Mouse (Mus musculus) liver, postnatal 0 days (tissue): ENCODE measurements around the gene Stk24. TPM values are rescaled to one million over a fixed set of nuclear protein-coding genes. Genes with fewer than 3 reads are reported as not detected.

Experiments used
- ATAC-seq: fragments of 200-750 bp; cut with Nextera tagmentation; 2 replicates; pipeline ENCODE4 v1.8.0; 2017; ENCODE audit warnings: mild to moderate bottlenecking, moderate library complexity
- DNase-seq: peaks from one replicate; pipeline ENCODE4 v3.0.0-alpha.2; 2016
- H3K27ac ChIP-seq: fragments of 300-500 bp; sonication (generic); 2 replicates; pipeline ENCODE4 v1.5.1; 2014; ENCODE audit warnings: antibody characterized with exemption, moderate library complexity, mild to moderate bottlenecking, low read depth
- H3K27me3 ChIP-seq: fragments of 300-500 bp; sonication (generic); 2 replicates; pipeline ENCODE4 v1.6.1; 2014; ENCODE audit warnings: low read length, control low read depth, mixed read lengths; ENCODE audit not compliant: insufficient read depth
- H3K36me3 ChIP-seq: fragments of 300-500 bp; sonication (generic); replicated peaks from 2 replicates; pipeline ENCODE4 v1.6.1; 2014; ENCODE audit warnings: mild to moderate bottlenecking, control low read depth, low read length, moderate library complexity, mixed read lengths; ENCODE audit not compliant: insufficient read depth
- H3K4me1 ChIP-seq: fragments of 300-500 bp; sonication (generic); 2 replicates; pipeline ENCODE4 v1.6.1; 2014; ENCODE audit warnings: antibody characterized with exemption, mild to moderate bottlenecking, control low read depth; ENCODE audit not compliant: insufficient read depth
- H3K4me2 ChIP-seq: fragments of 300-500 bp; sonication (generic); 2 replicates; pipeline ENCODE4 v1.6.1; 2014; ENCODE audit warnings: low read depth, mild to moderate bottlenecking, low read length, moderate library complexity, mixed read lengths
- H3K4me3 ChIP-seq: fragments of 300-500 bp; sonication (generic); 2 replicates; pipeline ENCODE4 v1.5.1; 2014; ENCODE audit warnings: low read depth, low read length
- H3K9ac ChIP-seq: fragments of 300-500 bp; sonication (generic); replicated peaks from 2 replicates; pipeline ENCODE4 v1.6.1; 2014; ENCODE audit warnings: mild to moderate bottlenecking, moderate library complexity
- H3K9me3 ChIP-seq: fragments of 300-500 bp; sonication (generic); 2 replicates; pipeline ENCODE4 v1.6.1; 2016; ENCODE audit warnings: mild to moderate bottlenecking, control low read depth, low read length, mixed read lengths
- CTCF ChIP-seq: sonication (generic); IDR thresholded peaks from 2 replicates; pipeline ENCODE4 v1.5.1; 2016; ENCODE audit warnings: antibody characterized with exemption, low read depth
- EP300 ChIP-seq: IDR thresholded peaks from 2 replicates; pipeline ENCODE4 v1.6.1; 2016; ENCODE audit warnings: antibody characterized with exemption, low read depth, mild to moderate bottlenecking
- WGBS: fragments of 180-500 bp; shearing (Covaris S2); extraction: QIAGEN DNeasy Blood & Tissue Kit; methylation state at CpG from one replicate; pipeline ENCODE4 v1.1.7; 2014; ENCODE audit not compliant: insufficient replicate concordance; 5-methylcytosine and 5-hydroxymethylcytosine counted together
- polyA plus RNA-seq: library from polyadenylated mRNA; unstranded; fragments of >200 nt; fragmentation: Nextera tagmentation; extraction: Ambion mirVana; gene quantifications from 2 replicates; pipeline ENCODE4 v1.2.1, GENCODE M21; 2015

Stk24 gene
- polyA plus RNA-seq, 1 experiment from 2014 or later: 19.3 TPM

- Histone ChIP-seq H3K27me3 (no peaks in the 10 kb centered on the region), H3K27ac (no peak overlapping the region), H3K36me3 (no peaks in the 10 kb centered on the region), H3K4me2 (no peak overlapping the region), H3K9ac (no peak overlapping the region), H3K9me3 (no peaks in the 10 kb centered on the region), H3K4me1 (no peaks in the 10 kb centered on the region), H3K4me3 (no peak overlapping the region)
- no peak for ATAC-seq
- WGBS: 77% methylated on average over 7 of the region's 7 CpGs
- no peak for DNase-seq
- no peak for TF ChIP-seq EP300
- TF ChIP-seq CTCF: no peak
Measured at GRCm38 (mm10) chr14:121406943-121407342, 27.1 kb upstream of the Stk24 start.

GRCm38 (mm10) chr14:121405546-121405945 lies 25.7 kb upstream of the Stk24 start:
- 40% methylated on average over 15 of the region's 15 CpGs for WGBS
- Histone ChIP-seq H3K9me3 (no peaks in the 10 kb centered on the region), H3K4me3 (no peak overlapping the region; the same call in 1 of the 2 replicates), H3K4me1 (no peaks in the 10 kb centered on the region), H3K27ac (no peak overlapping the region), H3K27me3 (no peaks in the 10 kb centered on the region), H3K36me3 (no peaks in the 10 kb centered on the region), H3K9ac (no peak overlapping the region), H3K4me2 (peak overlapping the region; percentile 53)
- no peak for DNase-seq
- TF ChIP-seq CTCF (no peak), EP300 (no peak)
- no peak for ATAC-seq

- no peaks in the 10 kb centered on the region for H3K9me3 ChIP-seq
- TF ChIP-seq CTCF (no peak), EP300 (no peak)
- H3K4me3 ChIP-seq: no peak overlapping the region; the same call in 1 of the 2 replicates
- H3K4me1 ChIP-seq: no peaks in the 10 kb centered on the region
- H3K4me2 ChIP-seq: peak overlapping the region; percentile 53
- H3K27me3 ChIP-seq: no peaks in the 10 kb centered on the region
- DNase-seq: no peak
- H3K9ac ChIP-seq: no peak overlapping the region
- no peak overlapping the region for H3K27ac ChIP-seq
- no peaks in the 10 kb centered on the region for H3K36me3 ChIP-seq
- 47% methylated on average over 12 of the region's 13 CpGs for WGBS
- 0 out of 2 replicates have a peak, but pooled peaks have one; percentile 33 for ATAC-seq
Measured at GRCm38 (mm10) chr14:121405120-121405519, 25.3 kb upstream of the Stk24 start.

DNA sequence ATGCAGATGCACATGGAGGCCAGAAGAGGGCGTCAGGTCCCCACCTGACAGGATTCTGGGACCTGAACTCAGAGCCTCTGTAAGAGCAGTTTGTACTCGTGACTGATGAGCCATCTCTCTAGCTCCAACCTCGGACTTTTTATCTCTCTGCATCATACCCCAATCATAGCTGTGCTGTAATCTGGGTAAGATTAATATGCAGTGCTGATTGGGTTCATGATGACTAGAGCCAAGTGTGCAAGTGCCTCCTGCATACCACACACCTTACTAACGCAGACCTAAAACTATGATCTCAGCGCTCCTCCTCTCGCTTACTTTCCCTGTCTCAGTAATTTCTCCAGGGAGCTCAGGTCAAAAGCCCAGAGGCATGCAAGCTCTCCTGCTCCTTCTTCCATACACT lies 19.9 kb upstream of the Stk24 start:
- no peak overlapping the region for H3K4me2 ChIP-seq
- TF ChIP-seq EP300 (no peak), CTCF (no peak)
- ATAC-seq: no peak
- WGBS: 89% methylated on average over 6 of the region's 6 CpGs
- no peaks in the 10 kb centered on the region for H3K9me3 ChIP-seq
- no peaks in the 10 kb centered on the region for H3K27me3 ChIP-seq
- H3K9ac ChIP-seq: no peak overlapping the region
- no peak for DNase-seq
- H3K36me3 ChIP-seq: no peaks in the 10 kb centered on the region
- H3K4me1 ChIP-seq: no peaks in the 10 kb centered on the region
- H3K4me3 ChIP-seq: no peak overlapping the region
- H3K27ac ChIP-seq: no peak overlapping the region

DNA sequence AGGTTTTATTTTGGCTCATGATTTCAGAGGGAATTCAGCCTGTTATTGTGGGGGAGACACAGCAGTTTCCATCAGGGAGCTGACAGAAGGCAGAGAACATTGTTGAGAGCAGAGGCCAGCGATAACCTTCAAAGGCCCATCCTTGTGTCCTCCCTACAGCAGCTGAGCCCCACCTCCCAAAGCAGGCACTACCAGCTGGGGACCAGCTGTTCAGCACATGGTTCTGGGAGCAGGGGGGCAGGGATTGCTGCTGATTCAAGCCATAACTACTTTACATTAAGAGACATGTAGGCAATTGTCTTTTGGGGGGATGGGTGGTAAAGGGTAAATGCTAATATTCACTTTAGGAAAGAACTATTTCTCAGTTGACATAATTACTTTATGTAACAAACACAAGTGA lies 17.7 kb upstream of the Stk24 start:
- 96% methylated on average over 1 of the region's 1 CpGs for WGBS
- H3K4me1 ChIP-seq: no peaks in the 10 kb centered on the region
- TF ChIP-seq EP300 (no peak), CTCF (no peak)
- no peak overlapping the region for H3K27ac ChIP-seq
- DNase-seq: no peak
- H3K9ac ChIP-seq: no peak overlapping the region
- no peak for ATAC-seq
- no peaks in the 10 kb centered on the region for H3K9me3 ChIP-seq
- no peak overlapping the region for H3K4me2 ChIP-seq
- no peaks in the 10 kb centered on the region for H3K36me3 ChIP-seq
- no peaks in the 10 kb centered on the region for H3K27me3 ChIP-seq
- no peak overlapping the region for H3K4me3 ChIP-seq

GRCm38 (mm10) chr14:121395125-121395524 lies 15.3 kb upstream of the Stk24 start:
- DNase-seq (no peak), ATAC-seq (no peak)
- no peak overlapping the region for H3K9ac ChIP-seq
- no peaks in the 10 kb centered on the region for H3K27me3 ChIP-seq
- H3K9me3 ChIP-seq: no peaks in the 10 kb centered on the region
- TF ChIP-seq EP300 (no peak), CTCF (no peak)
- H3K4me3 ChIP-seq: no peak overlapping the region
- H3K36me3 ChIP-seq: no peaks in the 10 kb centered on the region
- H3K4me2 ChIP-seq: no peak overlapping the region
- no peaks in the 10 kb centered on the region for H3K4me1 ChIP-seq
- no peak overlapping the region for H3K27ac ChIP-seq
- 80% methylated on average over 4 of the region's 4 CpGs for WGBS

DNA sequence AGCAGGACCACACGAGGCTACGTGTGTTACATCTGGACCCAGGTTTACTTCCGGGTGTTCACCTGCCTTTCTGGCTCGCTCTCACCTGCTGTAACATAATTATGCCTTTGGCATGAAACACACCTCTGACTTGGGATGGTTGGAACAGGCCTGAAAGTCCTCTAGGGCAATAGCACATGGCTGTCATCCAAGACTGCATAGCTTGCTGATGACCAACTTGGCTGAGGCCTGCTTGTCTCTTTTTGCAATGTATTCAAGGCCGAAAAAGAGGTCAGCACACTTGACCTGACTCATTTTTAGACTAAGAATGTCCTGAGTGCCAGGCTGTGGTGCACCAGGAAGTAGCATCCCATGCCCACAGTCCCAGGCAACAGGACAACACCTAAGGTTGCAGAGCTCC lies 12.1 kb upstream of the Stk24 start:
- peak; percentile 85 for ATAC-seq
- peak; percentile 34 for DNase-seq

More for the DNA sequence above, 12.1 kb upstream of the Stk24 start:
- TF ChIP-seq CTCF: no peak
- TF ChIP-seq EP300: no peak
- Histone ChIP-seq H3K4me3 (no peak overlapping the region), H3K4me2 (no peak overlapping the region), H3K4me1 (no peaks in the 10 kb centered on the region), H3K27me3 (no peaks in the 10 kb centered on the region), H3K36me3 (no peaks in the 10 kb centered on the region), H3K9me3 (no peaks in the 10 kb centered on the region), H3K27ac (peak overlapping the region; percentile 48), H3K9ac (no peak overlapping the region)
- WGBS: 81% methylated on average over 5 of the region's 5 CpGs
